Mouse (Mus musculus) CD4-positive helper T cell, adult 2 months (primary cell): ENCODE measurements around the gene Aatk.

ENCODE experiments used
- DNase-seq: peaks from one replicate; pipeline ENCODE4 v3.0.0-alpha.2; 2012; ENCODE audit warnings: low read depth, missing footprints, low spot score

Gene Aatk

DNA sequence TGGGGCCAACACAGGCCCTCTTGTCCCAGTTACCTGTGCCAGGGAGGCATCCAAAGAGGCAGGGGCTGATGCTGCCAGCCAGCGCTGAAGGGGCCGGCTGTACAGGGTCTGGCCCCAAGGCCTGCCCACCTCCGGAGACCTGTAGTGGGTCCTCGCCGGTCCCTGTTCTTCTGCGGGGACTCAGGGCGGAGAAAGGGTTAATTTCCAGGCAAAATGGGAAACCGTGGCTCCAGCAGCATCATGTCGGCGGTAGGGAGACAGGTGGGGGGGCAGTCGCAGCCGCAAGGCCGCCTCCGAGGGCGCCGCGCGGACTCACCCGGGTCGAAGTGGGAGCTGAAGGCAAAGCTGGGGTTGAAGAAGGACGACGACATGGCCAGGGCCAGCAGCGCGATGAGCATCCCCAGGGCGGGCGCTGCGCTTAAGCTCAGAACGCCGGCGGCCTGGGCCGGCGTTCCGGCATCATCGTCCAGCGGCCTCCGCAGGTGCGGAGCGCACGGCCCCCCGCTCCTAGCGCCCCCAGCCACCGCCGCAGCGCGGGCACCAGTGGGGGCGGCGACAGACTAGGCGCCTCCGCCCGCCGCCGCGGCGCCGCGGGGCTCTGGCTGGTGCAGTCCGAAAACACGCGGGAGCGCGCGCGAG is at the start of gene Aatk:
Gene Aatk (minus strand): TSS at position 615 of the 639 bp plus-strand sequence.
- DNase-seq = no peak

DNA sequence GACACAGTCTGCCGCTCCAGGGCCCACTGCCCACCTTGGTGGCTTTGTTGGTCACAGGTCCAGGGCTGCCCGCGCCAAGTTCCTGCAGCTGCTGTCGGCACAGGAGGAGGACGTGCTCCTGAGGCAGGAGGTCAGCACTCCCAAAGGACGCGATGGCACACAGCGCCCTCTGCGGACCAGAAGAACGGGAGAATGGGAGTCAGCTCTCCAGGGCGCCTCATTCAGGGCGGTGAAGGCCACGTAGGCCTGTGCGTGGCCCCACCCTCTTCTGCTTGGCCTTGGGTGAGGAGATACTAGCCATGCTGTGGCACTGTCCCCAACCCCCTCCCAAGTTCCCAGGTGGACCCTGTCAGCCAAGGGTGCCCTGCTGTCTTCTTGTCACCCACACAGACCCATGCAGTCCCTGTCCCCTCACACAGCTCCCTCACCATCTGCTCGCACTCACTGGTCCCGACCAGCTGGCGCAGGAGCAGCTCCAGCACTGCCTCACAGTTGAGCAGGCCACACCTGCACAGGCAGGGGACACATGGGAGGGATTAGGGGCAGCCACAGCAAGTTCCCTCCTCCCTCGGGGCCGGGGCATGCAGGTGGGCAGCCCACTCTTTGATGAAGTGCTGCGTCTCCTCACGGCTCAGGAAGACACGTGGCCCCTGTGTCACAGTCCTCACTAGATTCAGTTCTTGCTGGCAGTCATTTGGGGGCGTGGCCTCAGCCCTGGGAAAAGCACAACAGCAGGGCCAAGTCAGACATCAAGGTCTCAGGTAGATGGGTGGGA is 46.0 kb upstream of the Aatk start:
- DNase-seq = no peak

DNA sequence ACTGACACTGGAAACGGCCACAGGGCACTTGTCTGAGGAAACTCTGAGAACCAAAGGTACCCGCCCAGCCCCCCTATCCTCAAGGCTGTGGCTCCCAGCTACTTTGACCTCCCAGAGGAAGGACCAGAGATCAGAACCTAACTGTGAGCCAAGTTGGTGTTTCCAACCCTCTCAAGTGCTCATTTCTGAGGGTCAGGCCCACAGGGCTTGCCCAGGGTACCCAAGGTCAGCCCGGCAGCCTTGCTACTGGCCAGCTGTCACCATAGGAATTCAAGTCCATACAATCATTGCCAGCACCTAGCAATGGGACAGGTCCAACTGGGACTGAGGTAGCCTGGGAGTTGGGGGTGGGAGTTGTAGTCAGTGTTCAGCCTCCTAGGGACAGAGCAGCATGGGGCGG is 43.7 kb upstream of the Aatk start:
- no peak for DNase-seq

DNA sequence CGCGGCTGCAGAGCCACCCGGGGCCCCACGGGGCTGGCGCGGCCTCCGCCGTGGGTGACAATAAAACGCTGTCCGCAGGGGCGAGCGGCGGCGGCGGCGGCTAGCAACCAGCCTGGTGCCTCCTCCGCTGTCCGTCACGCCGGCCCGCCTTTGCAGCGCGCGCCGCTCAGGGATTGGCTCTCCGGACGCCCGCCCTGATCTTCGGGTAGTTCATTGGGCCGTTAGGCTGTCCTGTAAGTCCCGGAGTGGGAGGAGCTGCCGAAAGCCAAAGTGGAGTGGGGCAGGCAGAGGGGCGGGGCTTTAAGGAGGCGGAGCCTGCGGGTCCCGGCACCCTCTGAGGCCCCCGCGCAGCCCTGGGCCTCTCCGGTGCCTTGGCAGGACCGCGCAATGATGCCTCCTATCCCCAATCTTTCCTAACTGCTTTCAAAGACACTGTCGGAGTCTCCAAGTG is 39.8 kb upstream of the Aatk start, which contains the start of gene Cep131:
Gene Cep131 (minus strand): TSS at position 126 of the 451 bp plus-strand sequence.
- peak; percentile 97 for DNase-seq

DNA sequence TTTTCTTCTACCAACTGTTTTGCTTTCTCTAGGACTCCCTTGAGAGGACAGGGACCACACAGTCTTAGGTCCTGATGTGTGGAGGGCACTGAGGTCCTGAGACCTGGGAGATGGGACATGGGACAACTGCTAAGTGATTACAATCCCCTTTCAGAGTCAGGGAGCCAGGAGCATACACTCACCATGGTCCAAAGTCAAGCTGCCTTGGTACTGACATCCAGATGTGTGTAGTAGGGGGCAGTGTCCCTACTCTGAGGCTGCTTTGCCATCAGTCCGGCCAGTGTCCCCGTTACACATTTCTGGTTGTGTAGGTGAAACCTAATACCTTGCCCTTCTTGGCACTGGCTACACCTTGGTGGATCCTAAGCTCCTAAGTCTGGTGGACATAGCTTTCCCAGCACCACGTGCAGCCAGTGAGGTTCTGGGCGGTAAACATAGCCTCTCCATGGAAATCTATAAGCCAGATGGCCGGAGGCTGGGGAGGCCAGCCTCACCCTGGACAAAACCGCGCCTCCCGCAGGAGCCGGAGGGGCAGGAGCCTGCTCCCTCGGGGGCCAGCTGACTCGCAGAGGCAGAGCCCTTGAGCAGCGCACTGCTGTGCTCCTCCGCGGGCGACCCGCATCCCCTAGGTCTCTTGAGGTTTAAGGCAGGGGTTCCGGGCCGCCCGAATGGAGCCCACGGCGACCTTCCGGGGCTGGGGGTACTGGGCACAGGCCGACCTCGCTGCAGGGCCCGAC is 39.1 kb upstream of the Aatk start:
- peak; percentile 18 for DNase-seq

DNA sequence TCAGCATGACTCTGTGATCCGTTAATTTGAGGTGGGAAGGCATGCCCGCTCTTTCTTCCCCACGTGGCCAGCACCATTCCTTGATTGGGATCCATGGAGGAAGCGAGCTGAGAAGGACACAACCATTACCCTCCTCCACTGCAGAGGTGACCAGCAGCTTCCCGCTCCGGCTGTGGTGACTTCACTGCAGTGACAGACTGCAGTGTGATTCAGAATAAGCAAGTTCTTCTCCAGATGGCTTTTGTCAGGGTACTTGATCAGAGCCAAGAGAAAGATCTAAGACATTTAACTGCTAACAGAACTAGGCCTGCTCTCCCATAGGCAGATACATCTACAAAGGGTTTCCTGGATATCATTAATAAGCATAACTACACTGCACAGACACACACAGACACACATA is 33.3 kb upstream of the Aatk start:
- DNase-seq = no peak

DNA sequence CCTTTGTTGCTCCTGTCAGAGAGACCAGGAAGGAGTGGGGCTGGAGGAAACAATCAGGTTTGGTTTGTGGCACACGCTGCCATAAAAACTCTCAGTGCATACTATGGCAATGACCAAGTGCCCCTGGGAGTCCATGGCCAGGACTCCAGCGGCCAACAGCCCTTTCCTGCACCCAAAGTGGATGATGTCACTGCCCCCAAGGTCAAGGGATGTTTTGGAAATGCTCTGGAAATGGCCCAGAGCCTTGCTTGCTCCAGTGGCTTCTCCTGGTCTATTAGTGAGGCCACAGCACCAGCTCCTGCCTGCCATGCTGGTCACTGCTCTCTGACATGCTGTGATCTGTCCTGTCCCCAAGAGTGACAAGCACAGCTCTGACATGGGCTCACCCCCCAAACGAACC is 29.2 kb upstream of the Aatk start:
- DNase-seq = no peak

DNA sequence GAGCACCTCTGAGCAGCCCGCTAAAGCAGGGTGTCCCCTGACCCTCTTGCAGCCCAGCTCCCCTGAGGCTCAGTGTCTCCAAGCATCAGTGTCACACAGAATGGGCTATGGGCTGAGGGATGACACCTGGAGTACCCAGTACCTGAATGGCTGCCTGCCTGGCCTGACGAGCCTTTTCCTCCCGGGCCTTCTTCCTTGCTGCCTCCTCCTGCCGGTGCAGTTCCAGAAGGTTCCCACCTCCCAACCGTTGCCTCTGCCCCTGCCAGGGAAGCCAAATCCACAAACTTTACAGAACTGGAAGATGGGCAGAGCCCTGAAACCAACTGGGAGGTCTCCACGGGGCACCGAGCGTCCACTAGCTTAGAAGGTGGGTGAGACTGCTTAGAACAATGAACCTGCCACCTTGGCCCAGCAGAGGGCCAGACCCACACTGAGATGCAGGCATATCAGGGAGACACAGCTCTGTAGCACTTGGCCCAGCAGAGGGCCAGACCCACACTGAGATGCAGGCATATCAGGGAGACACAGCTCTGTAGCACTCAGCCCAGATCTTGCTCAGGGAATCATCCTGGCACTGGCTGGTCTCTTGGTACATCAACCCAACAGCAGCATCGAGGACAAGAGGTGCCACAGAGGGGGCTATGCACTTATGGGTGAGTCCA is 26.1 kb upstream of the Aatk start:
- no peak for DNase-seq

DNA sequence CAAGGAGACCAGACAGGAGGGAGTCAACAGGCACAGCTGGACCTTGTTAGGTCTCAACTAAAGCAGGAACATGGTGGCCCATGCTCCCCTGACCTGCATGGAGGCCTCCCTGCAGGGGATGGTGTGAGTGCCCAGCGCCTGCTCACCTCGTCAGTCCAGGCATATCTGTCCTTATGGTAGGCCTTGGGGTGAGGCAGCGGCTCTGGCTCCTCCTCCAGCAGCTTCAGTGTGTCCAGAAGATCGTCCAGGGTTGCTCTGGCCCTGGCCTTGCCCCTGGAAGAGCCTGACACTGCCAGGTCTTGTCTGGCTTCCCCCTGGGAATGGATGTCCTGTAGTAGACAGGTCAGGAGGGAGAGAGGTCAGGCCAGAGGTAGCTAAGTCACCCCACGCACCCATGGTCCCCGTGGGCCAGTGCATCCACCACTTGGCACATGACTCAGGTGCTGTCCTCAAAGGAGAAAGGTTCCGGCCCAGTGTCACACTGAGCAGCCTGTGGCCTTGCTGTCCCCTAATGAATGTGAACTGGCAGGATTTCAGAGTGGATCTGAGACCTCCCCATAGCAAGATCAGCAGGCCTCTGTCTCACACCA is 24.9 kb upstream of the Aatk start:
- DNase-seq = no peak

DNA sequence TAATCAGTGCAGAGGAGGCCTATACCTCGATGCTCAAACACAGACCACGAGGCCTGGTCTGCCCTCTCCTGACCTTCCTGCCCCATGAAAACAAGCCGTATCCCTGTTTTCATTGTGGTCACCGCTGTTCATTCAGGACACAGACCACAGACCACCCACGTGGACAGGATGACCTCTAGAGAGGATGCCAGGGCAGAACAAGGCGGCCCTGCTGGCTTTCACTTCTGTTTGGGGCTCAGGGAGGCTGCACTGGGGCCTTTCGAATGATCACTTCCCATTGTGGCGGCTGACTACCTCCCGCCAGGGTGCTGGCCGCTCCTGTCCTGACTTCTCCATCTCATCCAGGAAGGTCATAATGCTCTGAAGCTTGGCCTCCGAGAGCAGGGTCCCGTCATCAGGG is 24.1 kb upstream of the Aatk start:
- DNase-seq = no peak

DNA sequence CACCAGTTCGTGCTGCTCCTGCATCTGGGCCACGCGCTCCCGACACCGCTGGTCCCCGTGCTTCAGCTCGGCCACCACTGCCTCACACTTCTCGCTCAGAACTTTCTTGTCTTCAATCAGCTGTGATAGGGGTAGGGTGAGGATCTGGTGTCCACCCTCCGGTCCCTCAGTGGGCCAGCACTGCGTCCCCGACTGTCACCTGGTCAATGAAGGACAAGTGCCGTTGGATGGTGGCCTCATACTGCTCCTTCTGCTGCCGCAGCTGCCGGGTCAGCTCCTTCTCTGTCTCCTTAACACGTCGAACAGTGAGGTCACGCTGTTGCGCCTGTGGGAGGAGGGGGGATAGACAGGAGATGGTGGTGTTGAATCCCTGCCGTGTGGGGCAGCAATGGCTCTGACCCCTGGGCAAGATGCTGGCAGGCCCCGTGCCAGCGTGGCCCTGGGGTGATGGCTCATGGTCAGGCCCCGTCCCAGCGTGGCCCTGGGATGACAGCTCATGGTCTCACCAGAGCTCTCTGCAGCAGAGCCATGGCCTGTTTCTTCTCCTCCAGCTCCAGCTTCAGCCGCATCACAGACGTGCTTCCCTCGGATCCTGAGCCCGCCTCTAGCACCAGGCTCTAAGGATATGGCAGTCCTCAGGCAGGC is 23.4 kb upstream of the Aatk start:
- no peak for DNase-seq

DNA sequence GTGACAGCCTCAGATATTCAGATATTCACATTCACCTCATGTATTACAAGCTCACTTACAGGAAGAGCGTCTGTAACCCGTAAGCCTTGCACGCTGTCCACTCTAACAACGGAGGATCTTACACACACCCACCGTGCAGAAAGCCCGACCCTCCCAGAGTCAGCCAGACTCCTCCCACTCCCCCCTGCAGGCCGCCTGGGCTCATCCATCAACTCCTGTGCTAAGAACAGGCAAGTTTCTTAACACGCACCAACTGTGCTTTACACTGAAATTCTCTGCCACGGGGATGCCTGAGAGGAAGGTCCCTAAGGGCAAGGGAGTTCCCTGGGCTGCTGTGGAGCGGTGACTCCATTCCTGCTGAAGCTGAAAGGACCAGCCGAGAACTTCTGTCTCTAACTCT is 22.3 kb upstream of the Aatk start:
- no peak for DNase-seq

DNA sequence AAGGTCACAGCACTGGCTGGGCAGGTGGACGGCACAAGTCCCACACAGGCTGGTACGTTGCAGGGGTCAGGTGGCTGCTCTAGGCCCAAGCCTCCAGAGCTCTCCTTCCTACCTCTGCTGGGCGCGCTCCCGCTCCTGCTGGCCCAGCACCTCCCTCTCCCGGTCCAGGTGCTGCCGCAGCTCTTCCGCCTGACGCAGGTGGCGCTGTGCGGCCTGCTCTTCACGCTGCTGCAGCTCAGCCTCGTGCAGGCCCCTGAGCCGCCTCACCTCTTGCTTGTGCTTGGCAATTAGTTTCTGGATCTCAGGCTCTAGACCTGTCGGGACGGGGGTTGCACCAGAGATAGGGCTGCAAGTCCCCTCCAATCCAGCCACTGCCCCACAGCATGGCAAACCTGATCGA is 20.9 kb upstream of the Aatk start:
- no peak for DNase-seq

DNA sequence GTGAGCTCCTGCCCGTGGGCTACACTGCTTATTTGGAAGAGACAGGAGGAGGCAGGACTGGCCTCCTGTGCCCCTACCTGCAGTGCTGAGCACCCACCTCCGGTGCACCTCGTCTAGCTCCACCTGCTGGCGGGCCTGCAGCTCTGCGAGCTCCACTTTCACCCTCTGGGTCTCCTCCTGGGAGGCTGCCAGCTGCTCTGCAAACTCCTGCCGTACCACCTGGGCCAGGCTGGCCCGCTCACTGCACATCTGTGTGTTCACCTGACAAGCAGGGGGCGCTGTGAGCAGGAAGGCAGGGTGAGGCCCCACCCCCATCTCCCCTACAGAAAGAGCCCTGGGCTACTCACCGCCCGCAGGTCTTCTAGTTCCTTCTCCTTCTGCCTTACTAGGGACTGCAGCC is 18.3 kb upstream of the Aatk start:
- DNase-seq = peak; percentile 33

DNA sequence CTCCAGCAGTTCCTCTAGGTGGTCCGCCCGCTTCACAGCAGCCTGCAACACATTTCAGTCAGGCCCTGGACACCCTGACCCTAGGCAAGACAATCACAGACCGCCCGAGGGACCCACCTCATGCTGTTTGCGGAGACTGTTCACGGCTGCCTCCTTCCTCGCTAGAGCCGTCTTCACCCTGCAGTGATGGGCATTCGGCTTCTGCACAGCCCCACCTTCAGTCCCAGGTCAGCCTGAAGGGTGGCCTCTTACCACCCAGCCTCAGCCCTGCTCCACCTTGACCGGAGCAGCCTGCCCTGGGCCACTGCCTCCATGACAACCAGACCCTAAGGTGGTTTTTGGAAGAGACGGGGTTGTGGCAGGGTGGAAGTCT is 17.7 kb upstream of the Aatk start:
- no peak for DNase-seq

DNA sequence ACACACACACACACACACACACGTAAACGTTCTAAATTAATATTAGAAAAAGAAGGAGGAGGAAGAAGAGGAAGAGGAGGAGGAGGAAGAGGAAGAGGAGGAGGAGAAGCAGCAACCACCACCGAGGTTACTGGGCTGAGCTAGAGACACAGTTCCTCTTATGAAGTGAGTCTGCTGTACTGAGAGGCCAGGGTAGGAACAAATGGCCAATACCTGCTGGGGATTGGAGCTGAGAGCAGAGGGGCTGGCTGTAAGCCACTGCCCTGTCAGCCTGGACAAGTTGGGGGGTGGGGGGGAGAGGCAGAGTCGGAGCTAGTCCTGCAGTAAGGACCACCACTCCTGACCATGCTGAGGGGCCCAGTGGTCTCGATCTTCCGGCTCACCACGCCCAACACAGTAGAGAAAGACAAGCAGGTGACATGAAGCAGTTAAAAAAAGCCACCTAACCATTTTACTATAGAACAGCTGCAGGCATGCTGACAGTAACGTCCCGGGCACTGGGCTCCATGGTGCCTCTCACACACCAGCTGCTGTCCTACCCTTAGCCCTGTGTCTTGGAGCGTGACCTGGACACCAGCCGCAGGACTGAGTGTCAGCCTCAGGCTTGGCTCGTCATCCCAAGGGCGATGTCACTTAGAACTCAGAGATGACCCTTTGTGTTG is 17.2 kb upstream of the Aatk start:
- DNase-seq = no peak

DNA sequence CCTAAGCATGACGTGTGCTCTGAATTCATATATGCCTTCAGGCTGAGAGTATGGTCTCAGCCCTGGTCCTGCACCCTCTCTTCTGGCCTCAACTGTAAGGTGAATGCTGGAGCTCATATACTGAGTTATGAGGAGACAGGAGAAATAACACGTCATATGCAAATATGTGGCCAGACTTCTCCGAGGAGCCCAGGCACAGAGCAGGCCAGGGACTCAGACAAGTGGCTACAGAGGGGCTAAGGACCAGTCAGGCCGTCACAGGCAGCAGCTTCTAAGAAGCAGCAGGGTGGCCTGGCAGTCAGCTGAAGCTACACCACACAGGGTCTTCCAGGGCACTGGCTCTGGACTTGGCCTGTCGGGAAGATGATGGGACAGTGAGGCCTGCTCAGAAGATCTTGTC is 16.4 kb upstream of the Aatk start:
- DNase-seq = no peak

DNA sequence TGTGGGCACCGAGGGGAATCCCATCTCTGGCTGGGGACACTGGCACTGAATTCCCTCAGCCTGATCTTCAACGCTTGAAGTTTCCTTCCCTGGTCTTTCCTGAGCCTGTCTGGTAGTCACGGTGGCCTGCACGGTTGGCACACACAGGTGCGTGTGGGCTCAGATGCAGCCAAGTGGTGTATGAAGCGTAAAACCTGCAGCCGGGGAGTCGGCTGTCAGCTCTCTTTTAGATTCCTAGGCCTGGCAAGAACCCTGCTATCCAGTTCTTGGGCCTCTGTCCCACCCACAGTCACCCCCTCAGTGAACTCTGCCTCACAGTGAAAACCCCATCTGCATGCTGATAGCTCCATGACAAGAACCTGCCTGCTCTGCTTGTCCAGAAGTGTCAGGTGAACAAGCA is 13.7 kb upstream of the Aatk start:
- no peak for DNase-seq

DNA sequence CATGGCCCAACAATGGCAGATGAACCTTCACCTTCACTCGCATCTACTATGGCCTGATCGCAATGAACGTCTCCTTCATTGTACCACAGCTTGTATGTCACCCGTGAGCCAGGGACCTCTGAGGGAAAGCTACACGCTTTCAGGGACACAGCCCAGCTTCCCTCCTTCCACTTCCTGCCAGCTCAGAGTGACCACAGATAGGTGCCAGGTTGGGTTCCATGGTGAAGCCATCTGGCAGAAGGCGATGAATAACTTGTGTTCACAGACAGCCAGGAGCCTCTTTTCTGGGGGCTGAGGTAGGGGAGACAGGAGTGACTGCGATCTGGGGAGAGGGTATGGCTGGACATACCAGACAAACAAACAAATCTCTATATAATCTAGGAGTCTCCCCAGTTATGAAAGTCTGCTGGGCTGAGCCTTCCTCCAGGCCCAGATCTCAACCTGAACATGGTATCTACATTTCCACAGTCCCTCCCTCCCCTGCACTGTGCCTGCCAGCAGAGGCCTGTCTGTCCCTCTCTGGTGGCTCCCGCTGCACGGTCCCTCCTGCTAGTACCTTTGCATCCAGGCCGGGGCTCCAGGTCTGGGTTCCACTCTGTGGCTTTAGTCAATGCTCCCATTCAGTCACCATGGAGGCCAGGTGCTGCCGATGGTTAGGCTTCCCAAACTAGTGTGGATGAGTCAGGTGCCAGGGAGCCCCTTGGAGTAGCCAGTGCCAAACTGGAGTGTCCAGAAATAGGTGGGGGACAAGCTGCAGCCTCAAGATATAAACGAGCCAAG is 9.2 kb upstream of the Aatk start:
- no peak for DNase-seq

DNA sequence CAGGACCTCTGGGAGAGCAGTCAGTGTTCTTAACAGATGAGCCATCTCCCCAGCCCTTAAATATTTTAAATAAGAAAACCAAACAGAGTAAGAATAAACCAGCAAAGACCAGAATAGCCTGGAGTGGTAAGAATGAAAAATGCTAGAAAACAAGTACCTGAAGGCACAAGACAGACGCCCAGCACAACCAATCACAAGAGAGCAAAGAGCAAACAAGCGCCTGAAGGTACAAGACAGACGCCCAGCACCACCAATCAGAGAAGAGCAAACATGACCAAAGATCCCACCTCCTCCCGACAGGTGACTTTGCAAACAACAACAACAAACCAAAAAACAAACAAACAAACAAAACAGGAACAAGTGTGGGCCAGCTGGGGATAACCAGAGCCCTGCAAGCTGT is 6.9 kb upstream of the Aatk start:
- DNase-seq = no peak
